Mouse (Mus musculus) MEL (cell line): ENCODE results near the gene Phf12. TPM values are rescaled to one million over a fixed set of nuclear protein-coding genes. Genes with fewer than 3 reads are reported as not detected.

Experiments
- CHD1 ChIP-seq: IDR thresholded peaks from 2 replicates; pipeline ENCODE4 v1.6.1; 2012; ENCODE audit warnings: low read depth, mild to moderate bottlenecking, inconsistent platforms, low read length, improper control_type of control experiment
- CHD2 ChIP-seq: IDR thresholded peaks from 2 replicates; pipeline ENCODE4 v1.6.1; 2011; ENCODE audit warnings: low read length, improper control_type of control experiment
- CTCF ChIP-seq, 3 experiments: IDR thresholded peaks in 2 of 3; conservative IDR thresholded peaks in 1 of 3; 2 replicates each; pipeline ENCODE4 v1.5.1; 2011 to 2012; ENCODE audit warnings: low read length in 3 of 3, low read depth in 2 of 3, mild to moderate bottlenecking in 2 of 3, improper control_type of control experiment in 1 of 3, inconsistent platforms in 1 of 3, mixed read lengths in 1 of 3, moderate library complexity in 1 of 3; ENCODE audit not compliant: control insufficient read depth in 1 of 3, insufficient read depth in 1 of 3, poor library complexity in 1 of 3, severe bottlenecking in 1 of 3
- E2F4 ChIP-seq: IDR thresholded peaks from 2 replicates; pipeline ENCODE4 v1.6.1; 2011; ENCODE audit warnings: low read depth, low read length, improper control_type of control experiment, borderline replicate concordance
- ELF1 ChIP-seq: IDR thresholded peaks from 2 replicates; pipeline ENCODE4 v1.6.1; 2014; ENCODE audit warnings: low read depth, mild to moderate bottlenecking, inconsistent platforms, low read length, improper control_type of control experiment, moderate library complexity
- EP300 ChIP-seq, 2 experiments: IDR thresholded peaks; 2 replicates each; pipeline ENCODE4 v1.6.1; 2011; ENCODE audit warnings: improper control_type of control experiment in 2 of 2, low read length in 2 of 2, low read depth in 1 of 2, mild to moderate bottlenecking in 1 of 2
- HCFC1 ChIP-seq: IDR thresholded peaks from 2 replicates; pipeline ENCODE4 v1.6.1; 2012; ENCODE audit warnings: low read depth, mild to moderate bottlenecking, inconsistent platforms, low read length, improper control_type of control experiment, moderate library complexity
- MAFK ChIP-seq: IDR thresholded peaks from 2 replicates; pipeline ENCODE4 v1.6.1; 2011; ENCODE audit warnings: low read depth, mild to moderate bottlenecking, low read length, improper control_type of control experiment, borderline replicate concordance
- MAX ChIP-seq: IDR thresholded peaks from 2 replicates; pipeline ENCODE4 v1.6.1; 2011; ENCODE audit warnings: low read length, improper control_type of control experiment
- MXI1 ChIP-seq: IDR thresholded peaks from 2 replicates; pipeline ENCODE4 v1.6.1; 2011; ENCODE audit warnings: mild to moderate bottlenecking, low read depth, low read length, improper control_type of control experiment
- MYB ChIP-seq: IDR thresholded peaks from 2 replicates; pipeline ENCODE4 v1.6.1; 2011; ENCODE audit warnings: mild to moderate bottlenecking, low read depth, low read length, improper control_type of control experiment
- NELFE ChIP-seq: IDR thresholded peaks from 2 replicates; pipeline ENCODE4 v1.6.1; 2011; ENCODE audit warnings: low read depth, low read length, improper control_type of control experiment
- NRF1 ChIP-seq: IDR thresholded peaks from 2 replicates; pipeline ENCODE4 v1.6.1; 2014; ENCODE audit warnings: low read depth, mild to moderate bottlenecking, inconsistent platforms, low read length, improper control_type of control experiment, moderate library complexity; ENCODE audit not compliant: poor library complexity, insufficient read depth, severe bottlenecking
- POLR2AphosphoS2 ChIP-seq: IDR thresholded peaks from 2 replicates; pipeline ENCODE4 v1.6.1; 2011; ENCODE audit warnings: low read length, improper control_type of control experiment
- RAD21 ChIP-seq: IDR thresholded peaks from 2 replicates; pipeline ENCODE4 v1.6.1; 2011; ENCODE audit warnings: mild to moderate bottlenecking, low read depth, low read length, improper control_type of control experiment
- RCOR1 ChIP-seq: IDR thresholded peaks from 2 replicates; pipeline ENCODE4 v1.6.1; 2012; ENCODE audit warnings: low read depth, mild to moderate bottlenecking, inconsistent platforms, low read length, improper control_type of control experiment
- SIN3A ChIP-seq: IDR thresholded peaks from 2 replicates; pipeline ENCODE4 v1.6.1; 2012; ENCODE audit warnings: low read length, improper control_type of control experiment, inconsistent platforms
- SMC3 ChIP-seq: IDR thresholded peaks from 2 replicates; pipeline ENCODE4 v1.6.1; 2011; ENCODE audit warnings: low read depth, low read length, improper control_type of control experiment
- TAL1 ChIP-seq: IDR thresholded peaks from 2 replicates; pipeline ENCODE4 v1.6.1; 2012; ENCODE audit warnings: mild to moderate bottlenecking, inconsistent platforms, low read length, moderate library complexity, mixed read lengths
- TCF12 ChIP-seq: IDR thresholded peaks from 2 replicates; pipeline ENCODE4 v1.6.1; 2014; ENCODE audit warnings: low read depth, mild to moderate bottlenecking, inconsistent platforms, low read length, improper control_type of control experiment, moderate library complexity
- USF2 ChIP-seq, 2 experiments: IDR thresholded peaks; 2 replicates each; pipeline ENCODE4 v1.6.1; 2011 to 2012; ENCODE audit warnings: improper control_type of control experiment in 2 of 2, low read length in 2 of 2, borderline replicate concordance in 1 of 2, inconsistent platforms in 1 of 2, low read depth in 1 of 2, mild to moderate bottlenecking in 1 of 2; ENCODE audit not compliant: insufficient read depth in 1 of 2
- ZKSCAN1 ChIP-seq: IDR thresholded peaks from 2 replicates; pipeline ENCODE4 v1.6.1; 2012; ENCODE audit warnings: low read depth, mild to moderate bottlenecking, inconsistent platforms, low read length, improper control_type of control experiment, moderate library complexity
- ZNF384 ChIP-seq: IDR thresholded peaks from 2 replicates; pipeline ENCODE4 v1.6.1; 2012; ENCODE audit warnings: low read depth, mild to moderate bottlenecking, inconsistent platforms, low read length, improper control_type of control experiment
- polyA plus RNA-seq, 2 experiments: library from polyadenylated mRNA; stranded (reverse) in 1 of 2; unstranded in 1 of 2; fragments of >175 nt in 1 of 2; fragments of >200 nt in 1 of 2; gene quantifications; 2 replicates each; pipeline versions ENCODE4 v1.2.1 to v1.2.4; 2012; ENCODE audit warnings: low replicate concordance in 2 of 2, low read depth in 1 of 2; ENCODE audit not compliant: insufficient read length in 2 of 2, insufficient read depth in 1 of 2, missing spikeins in 1 of 2
- total RNA-seq: library from RNA; depleted of rRNA; stranded (reverse); fragments of 300-350 nt; gene quantifications from 2 replicates; pipeline ENCODE4 v1.2.3, GENCODE M21; 2012

The Phf12 gene
- total and polyA plus RNA-seq, 3 experiments: 20.7 to 56.9 (median 43.8) TPM

DNA sequence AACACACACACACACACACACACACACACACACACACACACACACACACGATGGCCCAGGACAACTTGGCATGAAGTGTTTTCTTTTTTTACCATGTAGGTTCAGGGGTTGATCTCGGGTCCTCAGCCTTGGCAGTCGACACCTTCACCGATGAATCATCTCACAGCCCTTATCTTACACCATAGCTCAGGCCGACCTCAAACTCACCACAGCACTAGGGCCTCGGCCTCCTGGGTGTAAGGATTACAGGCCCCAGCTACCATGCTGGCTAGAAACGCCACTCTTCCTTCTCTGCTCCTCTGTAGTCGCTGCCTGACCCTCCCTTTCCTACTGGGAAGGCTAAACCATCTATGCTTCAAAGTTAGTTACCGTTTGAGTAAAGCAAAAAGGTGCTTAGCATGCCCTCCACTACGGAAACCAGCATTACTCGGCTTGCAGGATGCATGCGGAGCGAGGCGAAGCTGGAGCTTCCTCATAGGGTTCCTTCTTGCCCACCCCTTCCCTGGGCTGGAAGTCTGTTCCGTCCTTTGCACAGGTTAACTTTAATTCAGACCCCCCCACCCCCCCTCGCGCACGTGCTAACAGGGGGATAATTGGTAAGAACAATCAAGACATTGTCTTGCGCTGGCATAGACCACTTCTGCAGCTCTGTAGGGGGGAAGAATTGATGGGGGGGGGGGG lies 18.0 kb upstream of the Phf12 start (continued):
- TF ChIP-seq MYB: no peak
- TF ChIP-seq EP300 (IDR thresholded peaks at IDR 0.05; ENCODE audit: low read depth in 1 of 2, low read length in 2 of 2): peak; percentile 82 to 92
- TF ChIP-seq RAD21: no peak
- no peak for TF ChIP-seq ELF1
- no peak for TF ChIP-seq E2F4
- no peak for TF ChIP-seq POLR2AphosphoS2
- no peak for TF ChIP-seq CHD2
- peak; percentile 63 for TF ChIP-seq RCOR1
- TF ChIP-seq ZKSCAN1: no peak
- peak; percentile 36; the same call in 1 of the 2 replicates for TF ChIP-seq MXI1
- no peak for TF ChIP-seq USF2 (IDR thresholded peaks at IDR 0.05; ENCODE audit: borderline replicate concordance in 1 of 2, insufficient read depth in 1 of 2, low read depth in 1 of 2, low read length in 2 of 2)
- no peak for TF ChIP-seq HCFC1
- peak; percentile 64 for TF ChIP-seq MAX
- no peak for TF ChIP-seq NELFE
- no peak for TF ChIP-seq MAFK
- TF ChIP-seq SIN3A: 0 out of 2 replicates have a peak, but pooled peaks have one; percentile 38
- peak; percentile 87 for TF ChIP-seq TAL1
- no peak for TF ChIP-seq CHD1
- no peak for TF ChIP-seq NRF1
- TF ChIP-seq TCF12: peak; percentile 82
- no peak for TF ChIP-seq ZNF384
- TF ChIP-seq SMC3: peak; percentile 24; the same call in 1 of the 2 replicates
- TF ChIP-seq CTCF (IDR thresholded peaks at IDR 0.05 in 2 of 3, conservative IDR thresholded peaks at IDR 0.05 in 1 of 3; ENCODE audit: control insufficient read depth in 1 of 3, insufficient read depth in 1 of 3, low read depth in 2 of 3, low read length in 3 of 3, poor library complexity in 1 of 3, severe bottlenecking in 1 of 3): no peak
- TF ChIP-seq, all 39 proteins: peak for 11
